Mouse (Mus musculus) cerebellum, postnatal 14 days (tissue): Measurements from ENCODE around the gene Abhd17c.
"Not testable (repeated sequence)": the region's sequence is repeated elsewhere in the genome, so short reads cannot be mapped to it uniquely, and the experiment has no call there.

Experiments
- DNase-seq, 2 experiments: peaks; one replicate each; pipeline ENCODE4 v3.0.0; 2021; ENCODE audit warnings: mixed read lengths in 2 of 2

Abhd17c gene

GRCm38 (mm10) chr7:84152374-84152773 is 681 bp upstream of the Abhd17c start:
- DNase-seq = no peak

DNA sequence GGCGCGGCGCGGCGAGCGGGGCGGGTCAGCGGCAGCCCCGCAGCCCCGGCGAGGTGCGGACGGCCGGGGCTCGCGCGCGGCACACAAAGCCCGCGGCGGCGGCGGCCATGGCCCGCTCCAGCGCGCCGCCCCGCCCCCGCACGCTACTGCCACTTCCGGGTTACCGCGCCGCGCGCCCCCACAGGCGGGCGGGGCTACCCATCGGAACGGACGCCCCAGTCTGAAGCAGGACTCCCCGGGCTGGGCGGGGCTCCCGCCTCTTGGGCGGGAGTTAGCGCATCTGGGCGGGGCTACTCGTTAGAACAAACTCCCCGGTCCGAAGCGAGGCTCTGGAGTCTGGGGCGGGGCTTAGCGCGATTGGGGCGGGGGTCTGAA is 254 bp upstream of the Abhd17c start:
- peak; percentile 92 to 96 for DNase-seq

- no peak for DNase-seq
Observed at GRCm38 (mm10) chr7:84150361-84151000, 1.2 kb downstream of the Abhd17c start.

- DNase-seq = no peak
Observed at GRCm38 (mm10) chr7:84149821-84150220, 1.9 kb downstream of the Abhd17c start.

GRCm38 (mm10) chr7:84148896-84149295 is 2.8 kb downstream of the Abhd17c start:
- DNase-seq = no peak

- no peak for DNase-seq
Observed at GRCm38 (mm10) chr7:84147746-84148145, 3.9 kb downstream of the Abhd17c start.

- no peak for DNase-seq
Observed at GRCm38 (mm10) chr7:84145633-84146032, 6.1 kb downstream of the Abhd17c start.

DNA sequence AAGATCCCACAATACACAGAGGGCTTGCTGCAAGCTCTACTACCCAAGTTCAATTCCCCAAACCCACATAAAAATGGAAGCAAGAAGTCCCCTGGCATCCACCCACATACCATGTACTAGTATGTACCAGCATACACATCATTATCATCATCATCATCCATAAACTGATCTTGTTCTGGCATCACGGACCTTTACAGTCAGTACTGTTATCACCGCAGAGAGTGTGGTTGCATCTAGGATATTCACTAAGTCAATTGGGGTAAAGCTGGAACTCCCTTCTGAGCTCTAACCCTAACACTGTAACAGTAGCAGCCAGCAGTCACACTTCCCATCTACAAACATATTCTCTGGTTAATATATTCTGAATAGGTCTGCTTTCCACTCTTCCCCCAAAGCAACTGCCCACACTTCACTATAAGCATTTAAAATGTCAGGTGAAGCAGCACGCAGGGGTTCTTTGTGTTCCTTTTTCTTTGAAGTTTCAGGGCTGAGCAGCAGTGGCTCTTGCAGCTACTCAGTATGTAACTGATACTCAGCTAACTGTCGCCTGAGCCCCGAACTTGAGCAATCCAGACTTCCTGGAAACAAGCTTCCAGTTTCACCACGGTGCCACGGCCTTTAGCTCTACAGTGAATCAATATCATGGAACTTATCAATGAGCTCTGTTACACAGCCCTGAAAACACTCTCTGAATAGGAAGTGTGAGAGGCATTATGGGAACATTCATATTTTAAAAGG is 8.8 kb downstream of the Abhd17c start:
- no peak for DNase-seq

DNA sequence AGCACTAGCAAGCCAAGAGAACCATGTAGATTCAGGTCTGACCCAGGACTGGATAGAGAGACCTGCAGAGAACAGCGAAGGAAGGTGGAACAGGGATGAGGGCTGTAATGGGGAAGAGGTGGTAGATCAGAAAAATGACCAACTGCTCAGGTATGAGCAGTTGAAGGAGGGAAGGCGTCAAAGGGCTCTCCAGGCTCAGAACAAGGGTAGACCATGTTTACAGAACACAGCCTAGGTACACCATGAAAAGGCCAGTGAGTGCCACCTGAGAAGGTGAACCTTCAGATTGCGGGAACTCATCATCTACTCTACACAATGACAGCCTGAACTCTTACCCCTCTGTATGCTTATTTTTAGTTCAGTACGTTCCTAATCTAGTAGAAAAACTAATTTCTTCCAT is 9.5 kb downstream of the Abhd17c start:
- no peak for DNase-seq

DNA sequence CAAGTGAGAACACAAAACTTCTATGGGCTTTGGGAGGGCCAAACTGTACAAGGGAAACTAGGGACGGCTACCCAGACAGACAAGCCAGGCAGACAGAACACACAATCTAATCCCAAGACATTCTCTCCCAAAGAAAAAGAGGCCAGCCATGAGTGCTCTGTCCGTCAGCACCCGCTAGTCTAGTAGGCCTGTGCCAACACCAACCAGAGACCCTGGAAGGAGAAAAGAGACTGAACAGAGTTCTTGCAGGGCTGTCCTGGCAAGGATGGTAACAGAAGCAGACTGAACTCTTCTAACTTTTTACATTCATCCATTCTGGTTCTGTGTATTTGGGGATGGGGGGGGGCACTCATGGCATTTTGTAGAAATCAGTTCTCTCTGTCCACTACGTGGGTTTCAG is 12.1 kb downstream of the Abhd17c start:
- no peak for DNase-seq

- DNase-seq = no peak
Observed at GRCm38 (mm10) chr7:84138731-84139130, 13.0 kb downstream of the Abhd17c start.

GRCm38 (mm10) chr7:84137779-84138178 is 13.9 kb downstream of the Abhd17c start:
- DNase-seq = no peak

GRCm38 (mm10) chr7:84135799-84136700 is 15.6 kb downstream of the Abhd17c start:
- DNase-seq = no peak

GRCm38 (mm10) chr7:84132704-84133103 is 19.0 kb downstream of the Abhd17c start:
- peak in 1 of 2 experiments; percentile 23 for DNase-seq

- no peak for DNase-seq
Observed at GRCm38 (mm10) chr7:84131736-84132135, 20.0 kb downstream of the Abhd17c start.

DNA sequence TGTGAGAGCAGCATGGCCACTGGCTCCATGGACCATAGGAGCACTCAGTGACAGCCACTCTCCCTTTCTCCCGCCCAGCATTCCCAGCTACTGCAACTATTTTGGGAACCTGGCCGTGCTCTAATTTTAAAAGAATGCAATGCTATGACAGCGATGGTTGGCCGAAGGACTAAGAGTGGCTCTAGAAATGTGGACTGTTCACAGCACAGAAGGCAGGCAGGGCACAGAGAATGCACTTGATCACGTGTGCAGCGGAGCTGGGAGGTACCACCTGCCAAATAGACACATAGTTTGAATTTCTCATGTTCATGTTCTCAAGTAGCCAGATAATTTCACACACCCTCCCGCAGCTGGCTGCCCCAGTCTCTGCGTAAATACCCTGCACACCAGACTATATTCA is 23.0 kb downstream of the Abhd17c start:
- no peak for DNase-seq

DNA sequence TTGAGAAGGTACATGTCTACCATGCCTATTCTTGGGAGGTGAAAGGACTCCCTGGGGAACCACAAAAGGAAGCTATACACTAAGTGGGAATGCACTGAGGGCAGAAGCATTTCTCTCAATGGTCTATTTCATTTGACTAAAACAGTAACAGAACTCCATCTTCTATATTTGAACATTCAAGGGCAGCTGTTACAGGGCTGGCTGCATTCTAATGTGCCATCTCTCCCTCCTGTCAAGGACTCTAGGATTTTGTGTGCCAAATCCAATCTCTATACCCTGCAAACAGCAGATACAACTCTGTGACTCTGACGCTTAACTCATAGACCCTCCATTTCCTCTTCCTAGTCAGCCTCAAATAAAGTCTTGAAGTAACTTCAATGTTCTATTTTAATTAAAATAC is 26.0 kb downstream of the Abhd17c start:
- no peak for DNase-seq

- DNase-seq = not testable (repeated sequence)
Observed at GRCm38 (mm10) chr7:84123651-84124050, 28.0 kb downstream of the Abhd17c start.

- no peak for DNase-seq
Observed at GRCm38 (mm10) chr7:84121778-84122177, 29.9 kb downstream of the Abhd17c start.

DNA sequence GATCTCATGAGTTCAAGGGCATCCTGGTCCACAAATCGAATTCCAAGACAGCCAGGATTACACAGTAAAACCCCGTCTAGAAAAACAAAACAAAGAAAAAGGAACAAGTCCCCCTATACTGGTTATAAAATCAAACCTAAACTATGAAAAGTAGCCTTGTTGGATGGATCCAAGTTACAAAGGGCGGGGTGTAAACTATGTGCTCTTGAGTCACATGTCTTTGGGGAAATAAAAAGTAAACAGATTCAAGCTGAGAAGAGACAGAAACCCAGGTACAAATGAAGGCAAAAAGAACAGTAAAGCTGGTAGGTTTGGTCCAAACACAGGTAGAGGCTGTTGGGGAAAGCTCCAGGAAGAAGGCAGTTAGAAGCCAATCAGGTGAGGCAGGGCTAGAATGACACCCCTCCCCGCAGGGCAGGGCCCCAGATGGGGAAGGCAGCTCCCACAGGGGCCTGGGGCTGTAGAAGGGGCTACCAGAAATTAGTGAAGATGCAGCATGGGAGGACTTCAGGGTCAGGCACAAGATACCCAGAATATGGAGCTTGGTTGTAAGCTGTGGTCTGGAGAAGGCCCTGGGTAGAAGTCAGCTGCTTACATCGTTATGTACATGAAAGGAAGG is 31.4 kb downstream of the Abhd17c start:
- no peak for DNase-seq

DNA sequence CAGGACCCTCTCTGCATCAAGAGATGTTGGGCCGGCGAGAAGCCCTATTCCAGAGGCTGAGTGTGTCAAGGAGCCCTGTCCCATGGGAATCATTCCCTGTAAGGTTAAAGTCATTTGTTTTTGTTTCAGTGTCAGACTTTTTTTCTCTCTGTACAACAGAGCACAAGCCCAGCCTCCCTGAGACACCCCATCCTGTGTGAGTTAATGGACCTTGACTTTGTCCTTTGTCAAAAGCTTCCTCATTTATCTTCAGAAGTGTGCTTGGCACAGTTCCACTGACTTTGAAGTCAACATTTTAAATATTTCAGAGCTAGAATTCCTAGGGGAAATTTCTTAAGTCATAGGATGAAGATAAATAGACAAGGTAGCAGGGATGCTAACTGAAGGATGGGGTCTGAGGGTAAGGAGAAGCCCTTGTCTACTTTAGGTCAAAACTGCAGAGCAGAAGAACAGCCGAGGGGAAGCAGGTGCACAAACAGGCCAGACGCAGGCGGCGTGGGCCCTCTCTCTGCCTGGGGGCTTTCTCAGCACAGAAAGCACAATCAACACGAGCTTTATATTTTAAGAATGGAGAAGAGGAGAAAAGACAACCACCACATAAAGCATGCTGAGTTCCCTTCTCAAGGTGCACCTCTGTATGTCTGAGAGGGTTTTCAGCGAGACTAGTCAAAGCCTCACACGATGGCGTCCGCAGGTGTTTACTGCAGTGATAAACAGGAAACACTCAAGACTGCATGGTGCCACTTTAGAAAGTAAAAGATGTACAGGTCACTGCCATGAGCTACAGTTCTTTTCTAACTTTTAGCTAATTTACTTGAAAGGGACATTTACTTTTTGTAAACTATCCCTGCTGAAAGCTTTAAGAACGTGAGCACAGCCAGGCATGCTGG is 32.2 kb downstream of the Abhd17c start:
- no peak for DNase-seq

GRCm38 (mm10) chr7:84117543-84118122 is 34.1 kb downstream of the Abhd17c start:
- no peak for DNase-seq
